ENCODE assay signal across 9 mouse cellular contexts in the genomic region with DNA sequence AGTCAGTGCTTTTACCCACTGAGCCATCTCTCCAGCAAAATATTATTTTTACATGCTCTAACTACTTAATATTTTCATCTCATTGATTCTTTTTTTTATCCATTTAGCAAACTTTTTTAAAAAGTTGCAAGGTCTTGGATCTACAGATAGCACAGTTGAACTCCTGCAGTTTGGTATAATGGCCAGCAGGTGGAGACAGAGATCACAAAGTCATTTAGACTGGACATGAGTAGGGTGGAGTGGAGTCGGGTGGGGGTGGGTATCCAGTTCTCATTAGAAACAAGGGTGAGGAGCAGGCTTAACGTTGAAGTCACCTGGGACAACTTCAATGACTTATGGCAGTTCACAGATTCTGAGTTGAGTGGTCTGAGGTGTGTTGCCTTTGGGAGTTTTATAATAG. TPM values are rescaled to one million over a fixed set of nuclear protein-coding genes. Genes with fewer than 3 reads are reported as not detected.
DNase-seq lines count a peak whose midpoint lies in the region; ATAC-seq and TF ChIP-seq lines count a peak whose summit lies in the region.
"Had no signal": no experiment of that assay in that cellular context is flagged by ENCODE, and none has a peak within 500 bp of the region (broad histone marks: within the 10 kb centered on the region; RNA-seq: fewer than 3 reads in every experiment).

No protein-coding gene starts in this region.

- CTCF ChIA-PET in Patski (lab: Charles Lee) = interaction anchor here (0.7 to 2.1 kb wide), 12 partner anchors 10 to 380 kb away, joined by 3 to 12 read pairs (median 4); partner anchors contain the start of gene Ddx52

- H3K27me3 ChIP-seq in liver, embryonic 12.5 days (replicated peaks) = no peaks in the 10 kb centered on the region
- no peaks in the 10 kb centered on the region for H3K27me3 ChIP-seq in Patski

- no peak overlapping the region for H3K9ac ChIP-seq in liver, embryonic 12.5 days

- no peaks in the 10 kb centered on the region for H3K9me3 ChIP-seq in liver, embryonic 12.5 days (replicated peaks)

- in situ Hi-C loops in Patski (cut with MboI; ENCODE audit: low pct_unique_long_range_greater_than_20kb) = loop anchor here (5.0 to 25.0 kb wide), 3 partner anchors 252 to 1052 kb away; partner anchors contain the start of gene Dhrs11

- no peak overlapping the region for H3K4me3 ChIP-seq in liver, embryonic 12.5 days
- H3K4me3 ChIP-seq in cortical plate, adult 2 months (ENCODE audit: insufficient read depth, low read length) = no peak overlapping the region

- peaks cover 30% of the 10 kb centered on the region for H3K36me3 ChIP-seq in liver, embryonic 12.5 days

- H3K4me2 ChIP-seq in liver, embryonic 12.5 days = no peak overlapping the region

- no peak for ATAC-seq in liver, embryonic 12.5 days
- no peak for ATAC-seq in Patski
- ATAC-seq in hematopoietic stem cell, adult 5-6 weeks (replicated peaks in 1 of 2; ENCODE audit: insufficient read depth in 1 of 2, low FRiP score in 2 of 2, low TSS enrichment in 1 of 2, low read depth in 1 of 2, poor library complexity in 2 of 2, severe bottlenecking in 2 of 2) = peak; percentile 52 to 58; a peak in 2 of 4 replicates

- DNase-seq in liver (peak; percentile 47), Patski (ENCODE audit: low read depth, low spot score) (no peak)
- DNase-seq in layer of hippocampus, adult 8-10 months (ENCODE audit: low spot score in 2 of 2) = peak; percentile 29 to 60
- DNase-seq in lung, postnatal 25 days (ENCODE audit: low spot score) = peak; percentile 66
- peak; percentile 50 for DNase-seq in thymus, postnatal 0 days (ENCODE audit: low spot score)

- H3K27ac ChIP-seq in liver, embryonic 12.5 days = no peak overlapping the region
- no peak overlapping the region for H3K27ac ChIP-seq in cortical plate, adult 2 months (ENCODE audit: insufficient read depth, low read length)

- 17% methylated on average over 2 of the region's 2 CpGs for WGBS in liver, embryonic 12.5 days (ENCODE audit: insufficient replicate concordance)

- peak; percentile 84 for TF ChIP-seq CTCF in Patski (IDR thresholded peaks at IDR 0.05)
- peak; percentile 64 for TF ChIP-seq CTCF in cortical plate, adult 2 months (IDR thresholded peaks at IDR 0.05; ENCODE audit: extremely low read depth, insufficient read depth, low read length)

- no peaks in the 10 kb centered on the region for H3K4me1 ChIP-seq in liver, embryonic 12.5 days
- peaks cover 2% of the 10 kb centered on the region for H3K4me1 ChIP-seq in cortical plate, adult 2 months (ENCODE audit: control insufficient read depth, insufficient read depth, low read length)

- no peak for TF ChIP-seq POLR2A in cortical plate, adult 2 months (IDR thresholded peaks at IDR 0.05; ENCODE audit: extremely low read depth, insufficient read depth, low read length)

- POLR2A ChIA-PET in Patski (lab: Charles Lee) = no interaction called here

RNA-seq across cellular contexts. Expression of gene Heatr6, which starts 31.9 kb away (rescaled TPM):
- 9.7 and 10.4 TPM in 2 replicates for polyA plus RNA-seq in liver, embryonic 12.5 days (2016; fragmentation: Nextera tagmentation; extraction: Ambion mirVana)
- polyA plus RNA-seq in Patski (2021) = 17.6 TPM
- 16.6 and 16.9 TPM in 2 replicates for polyA plus RNA-seq in cortical plate, adult 2 months (2012; rRNA removed)
- total RNA-seq in hematopoietic stem cell, adult 5-6 weeks (2017) = 14.7 and 16.0 TPM in 2 replicates
- 10 to 100 TPM; 16.7 to 22.0 (median 19.9) TPM for total RNA-seq in layer of hippocampus, adult 8-10 months (2022)
- polyA plus RNA-seq in thymus, postnatal 0 days (2015; fragmentation: Nextera tagmentation; extraction: Ambion mirVana) = 19.4 and 23.5 TPM in 2 replicates

RNA-seq across cellular contexts. Expression of gene Wfdc21, which starts 38.6 kb away (rescaled TPM):
- polyA plus RNA-seq in liver, embryonic 12.5 days (2016; fragmentation: Nextera tagmentation; extraction: Ambion mirVana) = 3.3 and 4.1 TPM in 2 replicates
- polyA plus RNA-seq in Patski (2021) = not detected
- not detected in 2 replicates for polyA plus RNA-seq in cortical plate, adult 2 months (2012; rRNA removed)
- 44.6 and 220 TPM in 2 replicates for total RNA-seq in hematopoietic stem cell, adult 5-6 weeks (2017)
- not detected for total RNA-seq in layer of hippocampus, adult 8-10 months (2022)
- polyA plus RNA-seq in thymus, postnatal 0 days (2015; fragmentation: Nextera tagmentation; extraction: Ambion mirVana) = 13.4 and 15.6 TPM in 2 replicates
- polyA plus RNA-seq: frontal cortex, adult 2 months had no signal

Comparison
In these comparisons a context has a peak if more than half of its experiments do, and no peak if none do; other contexts are left out.
1. ATAC-seq: peak in hematopoietic stem cell, adult 5-6 weeks (2 of 2); none in liver, embryonic 12.5 days (single experiment) and Patski (single experiment).